Mouse (Mus musculus) ES-CJ7 (cell line): ENCODE measurements around the gene Mlxip.

Experiments used
- DNase-seq: peaks from one replicate; pipeline ENCODE4 v3.0.0; 2011; ENCODE audit warnings: low read depth, low spot score

Gene Mlxip

DNA sequence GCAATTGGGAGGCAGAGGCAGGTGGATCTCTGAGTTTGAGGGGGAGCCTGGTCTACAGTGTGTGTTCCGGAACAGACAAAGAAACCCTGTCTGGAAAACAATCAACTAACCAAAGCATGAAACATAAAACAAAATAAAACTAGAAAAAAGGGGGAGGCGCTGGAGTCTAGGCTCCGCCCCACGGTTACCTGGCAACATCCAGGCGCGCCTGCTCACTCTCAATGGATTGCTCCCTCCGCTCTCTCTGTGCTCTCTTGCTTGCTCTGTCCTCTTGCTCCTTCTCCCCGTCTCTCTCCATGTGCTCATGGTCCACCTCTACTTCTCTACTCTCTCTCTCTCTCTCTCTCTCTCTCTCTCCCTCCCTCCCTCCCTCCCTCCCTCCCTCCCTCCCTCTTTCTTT, 11.9 kb upstream of the Mlxip start:
- DNase-seq = peak; percentile 38

DNA sequence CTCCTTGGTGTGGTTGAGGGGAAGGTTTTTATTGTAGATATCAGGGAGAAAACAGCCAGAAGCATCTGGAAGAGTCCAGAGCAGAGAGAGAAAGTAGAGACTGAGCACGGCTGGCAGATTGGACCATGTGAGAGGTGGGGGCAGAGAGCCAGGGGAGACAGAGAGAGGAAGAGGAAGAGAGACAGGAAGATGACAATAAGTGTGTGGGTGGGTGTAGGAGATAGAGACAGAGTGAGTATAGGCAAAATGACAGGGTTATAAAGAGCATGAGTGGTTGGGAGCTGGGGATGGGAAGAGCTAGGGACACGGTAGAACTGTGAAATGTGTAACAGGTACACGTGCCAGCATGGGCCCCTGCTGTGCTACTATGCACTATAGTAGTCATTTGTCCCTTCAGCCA, 6.1 kb upstream of the Mlxip start:
- no peak for DNase-seq

GRCm38 (mm10) chr5:123390536-123391441, 3.8 kb upstream of the Mlxip start:
- DNase-seq = peak; percentile 63

DNA sequence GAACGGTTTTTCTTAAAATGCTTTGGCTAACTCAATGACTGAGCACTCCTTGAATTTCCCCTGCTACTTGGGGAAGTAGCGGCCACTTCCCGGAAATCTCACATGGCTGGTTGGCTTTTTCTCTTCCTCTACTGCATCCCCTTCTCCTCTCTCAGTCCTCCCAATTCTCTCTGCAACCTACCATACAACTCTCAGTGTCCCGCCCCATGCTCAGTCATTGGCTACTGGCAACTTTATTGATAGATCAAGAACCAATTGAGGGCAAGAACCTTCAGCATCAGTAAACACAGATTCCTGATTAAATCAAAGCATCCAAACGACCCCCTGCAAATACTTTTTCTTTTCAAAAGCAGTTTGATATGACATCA, 3.2 kb upstream of the Mlxip start:
- peak; percentile 75 for DNase-seq

- DNase-seq = no peak
Observed at GRCm38 (mm10) chr5:123393786-123394302, 754 bp upstream of the Mlxip start.

- peak; percentile 22 for DNase-seq
Observed at GRCm38 (mm10) chr5:123394957-123395881, 621 bp downstream of the Mlxip start.

DNA sequence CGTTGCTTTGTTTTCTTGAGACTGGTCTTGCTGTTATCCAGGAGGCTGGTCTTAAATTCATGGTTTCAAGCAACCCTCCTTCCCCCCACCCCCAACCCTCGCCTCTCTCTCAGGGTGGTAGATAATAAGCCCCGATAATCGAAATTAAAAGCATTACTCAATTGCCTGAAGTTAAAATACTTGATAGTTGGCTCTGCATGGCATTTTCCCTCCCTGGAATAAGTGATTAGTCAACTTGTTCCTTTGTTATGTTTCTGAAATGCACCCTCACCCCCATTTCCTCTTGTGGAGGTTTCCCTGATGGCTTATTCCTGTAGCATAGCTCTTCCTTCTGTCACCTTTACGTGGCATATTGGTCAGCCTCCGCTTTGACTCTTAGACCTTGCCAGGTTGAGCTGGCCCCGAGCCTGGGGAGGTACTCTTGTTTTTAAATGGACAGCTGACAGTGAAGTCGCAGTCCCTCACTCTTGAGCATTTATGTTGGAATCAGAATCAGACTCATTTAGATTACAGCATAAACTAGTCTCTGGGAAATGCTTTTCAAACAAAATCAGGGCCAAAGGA, 2.4 kb downstream of the Mlxip start:
- no peak for DNase-seq

GRCm38 (mm10) chr5:123397786-123398185, 3.2 kb downstream of the Mlxip start:
- no peak for DNase-seq

DNA sequence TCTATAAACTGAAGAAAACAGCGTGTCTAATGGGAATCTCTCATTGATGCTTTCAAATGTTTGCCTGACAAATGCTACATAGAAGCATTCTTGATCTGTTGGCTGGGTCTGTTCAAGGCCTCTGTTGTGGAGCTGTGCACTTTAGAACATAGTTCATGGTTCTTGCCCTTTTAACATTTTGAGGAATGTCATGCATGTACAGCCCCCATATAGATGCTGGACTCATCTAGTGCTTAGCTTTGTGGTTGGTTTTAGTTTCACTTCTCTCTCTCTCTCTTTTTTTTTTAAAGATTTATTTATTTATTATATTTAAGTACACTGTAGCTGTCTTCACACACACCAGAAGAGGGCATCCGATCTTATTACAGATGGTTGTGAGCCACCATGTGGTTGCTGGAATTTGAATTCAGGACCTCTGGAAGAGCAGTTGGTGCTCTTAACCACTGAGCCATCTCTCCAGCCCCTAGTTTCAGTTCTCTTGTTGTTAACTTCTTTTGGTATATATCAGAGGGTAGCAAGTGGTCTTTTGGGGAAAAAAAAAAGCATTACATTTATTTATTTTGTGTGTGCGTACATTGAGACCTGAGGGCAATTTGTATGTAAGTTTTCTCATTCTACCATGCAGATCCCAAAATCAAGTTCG, 4.4 kb downstream of the Mlxip start:
- no peak for DNase-seq

- no peak for DNase-seq
Observed at GRCm38 (mm10) chr5:123404480-123404879, 9.9 kb downstream of the Mlxip start.

GRCm38 (mm10) chr5:123406952-123407351, 12.4 kb downstream of the Mlxip start:
- peak; percentile 11 for DNase-seq

GRCm38 (mm10) chr5:123408176-123408575, 13.6 kb downstream of the Mlxip start:
- no peak for DNase-seq

DNA sequence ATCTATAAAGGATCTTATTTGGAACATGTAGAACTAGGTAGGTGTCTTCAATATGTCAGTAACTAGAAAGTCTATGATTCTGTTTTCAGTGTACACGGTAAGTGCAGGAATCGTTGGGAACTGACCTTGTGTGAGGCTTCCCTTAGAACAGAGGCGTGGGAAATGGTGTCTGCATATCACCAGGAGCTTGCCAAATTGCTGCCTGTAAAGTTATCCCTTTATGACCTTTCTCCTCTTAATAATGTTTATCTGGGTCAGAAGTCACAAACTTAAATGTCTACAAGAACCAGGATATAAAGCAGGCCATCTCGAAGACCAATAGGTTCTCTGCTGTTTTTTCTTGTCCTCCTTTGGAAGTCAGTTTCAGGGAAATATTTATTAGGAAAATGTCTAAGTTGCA, 17.6 kb downstream of the Mlxip start:
- DNase-seq = no peak

- no peak for DNase-seq
Observed at GRCm38 (mm10) chr5:123413866-123414363, 19.3 kb downstream of the Mlxip start.

DNA sequence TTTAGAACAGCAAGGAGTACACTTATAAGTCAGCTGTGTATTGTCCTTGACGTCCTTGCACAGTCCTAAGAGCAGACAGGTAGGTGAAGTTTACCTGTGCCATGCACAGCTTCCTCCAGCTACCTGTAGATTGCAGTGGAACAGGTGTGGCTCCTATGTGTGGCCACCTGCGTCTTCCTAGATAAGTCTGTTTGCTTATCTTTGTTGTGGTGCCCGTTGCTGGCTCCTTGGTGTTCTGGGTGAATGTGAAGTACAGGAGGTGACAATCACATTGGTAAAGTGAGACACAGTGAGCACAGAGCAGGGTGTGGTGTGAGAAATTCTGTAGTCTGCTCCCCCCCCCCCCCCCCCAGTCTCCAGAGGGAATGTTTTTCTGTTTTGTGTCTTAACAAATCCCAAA, 21.6 kb downstream of the Mlxip start:
- DNase-seq = no peak

GRCm38 (mm10) chr5:123416566-123417518, 22.2 kb downstream of the Mlxip start:
- DNase-seq = no peak

DNA sequence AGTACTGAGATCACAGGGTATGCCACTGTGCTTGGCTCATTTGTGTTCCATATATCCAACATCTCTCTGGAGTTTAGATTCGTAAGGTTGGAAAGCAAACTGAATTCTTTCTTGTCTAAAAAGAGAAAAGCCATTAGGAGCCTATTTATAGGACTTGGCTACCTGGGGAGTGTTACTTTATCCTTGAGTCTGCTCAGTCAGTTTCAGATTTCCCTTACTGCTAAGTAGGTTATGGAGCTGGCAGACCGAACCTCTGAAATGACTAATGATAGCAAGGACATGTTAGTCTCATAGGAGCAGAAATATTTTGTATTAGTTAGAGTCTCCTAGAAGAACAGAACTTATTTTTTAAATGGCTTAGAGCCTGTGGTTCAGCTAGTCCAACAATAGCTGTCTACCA, 29.3 kb downstream of the Mlxip start:
- no peak for DNase-seq

GRCm38 (mm10) chr5:123427556-123427955, 33.0 kb downstream of the Mlxip start:
- DNase-seq = no peak

DNA sequence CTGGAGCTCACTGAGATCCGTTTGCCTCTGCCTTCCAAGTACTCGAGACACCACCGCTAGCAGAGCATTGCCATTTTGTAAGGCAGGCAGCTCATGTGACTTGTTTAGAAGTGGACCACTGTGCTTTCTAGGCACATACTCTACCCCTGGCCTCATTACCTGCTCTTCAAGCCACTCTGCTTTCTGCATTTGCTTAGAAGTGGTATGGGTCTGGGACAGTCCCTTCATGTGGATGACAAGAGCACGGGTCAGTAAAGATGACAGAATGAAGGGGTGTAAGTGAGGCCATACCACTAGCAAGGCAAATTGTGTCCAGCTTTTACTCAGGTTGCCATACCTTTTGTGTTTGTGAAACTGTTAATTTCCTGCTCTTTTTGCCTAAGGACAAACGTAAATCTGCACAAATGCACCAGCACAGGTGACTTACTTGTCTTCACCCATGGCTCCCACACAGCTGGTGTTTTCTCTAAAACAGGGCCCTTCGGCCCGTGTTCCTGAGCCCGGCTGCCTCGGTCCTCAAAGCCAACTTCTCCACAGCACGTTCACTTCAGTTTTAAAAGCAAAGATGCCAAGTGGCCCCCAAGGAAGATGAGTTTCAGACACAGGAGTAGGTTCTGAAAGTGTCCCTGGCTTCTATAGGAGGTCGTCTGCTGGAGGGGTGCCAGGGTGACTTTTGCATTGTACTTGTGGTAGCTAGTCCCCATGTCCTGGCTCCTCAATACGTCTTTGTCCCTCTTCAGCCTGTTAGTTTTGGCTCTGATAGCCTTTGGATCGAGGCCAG, 37.1 kb downstream of the Mlxip start:
- DNase-seq = no peak
